Mouse (Mus musculus): ENCODE results near the gene Mtcl1.
A peak's percentile ranks its signal among the peaks of the same experiment; 100 is the strongest.

Gene Mtcl1

GRCm38 (mm10) chr17:66358026-66358978 lies 91.2 kb downstream of the Mtcl1 start:
- no peak for DNase-seq

GRCm38 (mm10) chr17:66357171-66358025 lies 92.2 kb downstream of the Mtcl1 start:
- DNase-seq = no peak

GRCm38 (mm10) chr17:66353907-66354306 lies 95.6 kb downstream of the Mtcl1 start:
- DNase-seq = no peak

GRCm38 (mm10) chr17:66352847-66353643 lies 96.5 kb downstream of the Mtcl1 start:
- DNase-seq = no peak

- DNase-seq = no peak
These were observed 97.3 kb downstream of the Mtcl1 start for GRCm38 (mm10) chr17:66352219-66352618.

- DNase-seq = no peak
These were observed 98.9 kb downstream of the Mtcl1 start for GRCm38 (mm10) chr17:66350689-66351088.

- DNase-seq = no peak
These were observed 99.4 kb downstream of the Mtcl1 start for GRCm38 (mm10) chr17:66350127-66350526.

- DNase-seq = no peak
These were observed 103.2 kb downstream of the Mtcl1 start for GRCm38 (mm10) chr17:66346378-66346777.

GRCm38 (mm10) chr17:66345680-66346079 lies 103.9 kb downstream of the Mtcl1 start:
- no peak for DNase-seq

- no peak for DNase-seq
These were observed 106.6 kb downstream of the Mtcl1 start for GRCm38 (mm10) chr17:66342932-66343331.

GRCm38 (mm10) chr17:66341670-66342069 lies 107.9 kb downstream of the Mtcl1 start:
- DNase-seq = no peak

- DNase-seq = no peak
These were observed 108.8 kb downstream of the Mtcl1 start for GRCm38 (mm10) chr17:66340798-66341197.

- no peak for DNase-seq
These were observed 111.6 kb downstream of the Mtcl1 start for GRCm38 (mm10) chr17:66337929-66338328.

- no peak for DNase-seq
These were observed 114.0 kb downstream of the Mtcl1 start for GRCm38 (mm10) chr17:66335568-66335967.

- no peak for DNase-seq
These were observed 114.7 kb downstream of the Mtcl1 start for GRCm38 (mm10) chr17:66334894-66335293.

GRCm38 (mm10) chr17:66331207-66331606 lies 118.3 kb downstream of the Mtcl1 start:
- no peak for DNase-seq

GRCm38 (mm10) chr17:66326552-66327045 lies 123.0 kb downstream of the Mtcl1 start:
- DNase-seq = peak; percentile 23

GRCm38 (mm10) chr17:66326204-66326545 lies 123.4 kb downstream of the Mtcl1 start:
- DNase-seq = no peak

- no peak for DNase-seq
These were observed 123.9 kb downstream of the Mtcl1 start for GRCm38 (mm10) chr17:66325440-66326203.

GRCm38 (mm10) chr17:66324836-66325235 lies 124.7 kb downstream of the Mtcl1 start:
- no peak for DNase-seq

GRCm38 (mm10) chr17:66322646-66323255 lies 126.8 kb downstream of the Mtcl1 start:
- DNase-seq = no peak

All from thymus, postnatal 4 days (tissue).